Mouse (Mus musculus) midbrain, embryonic 16.5 days (tissue): ENCODE measurements around the gene Mansc4. TPM values are rescaled to one million over a fixed set of nuclear protein-coding genes. Genes with fewer than 3 reads are reported as not detected.

Experiments
- ATAC-seq: fragments of 200-750 bp; cut with Nextera tagmentation; 2 replicates; pipeline ENCODE4 v1.8.0; 2017; ENCODE audit warnings: moderate TSS enrichment
- H3K27ac ChIP-seq: fragments of 300-500 bp; sonication (generic); 2 replicates; pipeline ENCODE4 v1.5.1; 2014; ENCODE audit warnings: mild to moderate bottlenecking, low read length, mixed read lengths
- H3K27me3 ChIP-seq: fragments of 300-500 bp; sonication (generic); 2 replicates; pipeline ENCODE4 v1.6.1; 2014; ENCODE audit warnings: low read depth, low read length, mixed read lengths; ENCODE audit not compliant: control insufficient read depth, insufficient read depth
- H3K36me3 ChIP-seq: fragments of 300-500 bp; sonication (generic); 2 replicates; pipeline ENCODE4 v1.6.1; 2014; ENCODE audit warnings: mild to moderate bottlenecking, low read length, moderate library complexity, mixed read lengths; ENCODE audit not compliant: control insufficient read depth, insufficient read depth
- H3K4me1 ChIP-seq: fragments of 300-500 bp; sonication (generic); 2 replicates; pipeline ENCODE4 v1.6.1; 2014; ENCODE audit warnings: mild to moderate bottlenecking, low read length, mixed read lengths; ENCODE audit not compliant: control insufficient read depth, insufficient read depth
- H3K4me2 ChIP-seq: fragments of 300-500 bp; sonication (generic); 2 replicates; pipeline ENCODE4 v1.6.1; 2014; ENCODE audit warnings: mild to moderate bottlenecking, low read length, mixed read lengths
- H3K4me3 ChIP-seq: fragments of 300-500 bp; sonication (generic); 2 replicates; pipeline ENCODE4 v1.5.1; 2014; ENCODE audit warnings: low read depth, mild to moderate bottlenecking, low read length, moderate library complexity, mixed read lengths
- H3K9ac ChIP-seq: fragments of 300-500 bp; sonication (generic); 2 replicates; pipeline ENCODE4 v1.6.1; 2014; ENCODE audit warnings: low read depth, low read length, mixed read lengths
- H3K9me3 ChIP-seq: fragments of 300-500 bp; sonication (generic); replicated peaks from 2 replicates; pipeline ENCODE4 v1.6.1; 2014; ENCODE audit warnings: mild to moderate bottlenecking, low read length, mixed read lengths; ENCODE audit not compliant: control insufficient read depth, poor library complexity, severe bottlenecking
- WGBS: fragments of 180-500 bp; shearing (Covaris S2); extraction: QIAGEN DNeasy Blood & Tissue Kit; methylation state at CpG from one replicate; pipeline ENCODE4 v1.1.7; 2014; 5-methylcytosine and 5-hydroxymethylcytosine counted together
- polyA plus RNA-seq: library from polyadenylated mRNA; unstranded; fragments of >200 nt; fragmentation: Nextera tagmentation; extraction: Ambion mirVana; gene quantifications from 2 replicates; pipeline ENCODE4 v1.2.1, GENCODE M21; 2015

Mansc4 gene
- polyA plus RNA-seq = 0.56 and 0.75 TPM in 2 replicates

DNA sequence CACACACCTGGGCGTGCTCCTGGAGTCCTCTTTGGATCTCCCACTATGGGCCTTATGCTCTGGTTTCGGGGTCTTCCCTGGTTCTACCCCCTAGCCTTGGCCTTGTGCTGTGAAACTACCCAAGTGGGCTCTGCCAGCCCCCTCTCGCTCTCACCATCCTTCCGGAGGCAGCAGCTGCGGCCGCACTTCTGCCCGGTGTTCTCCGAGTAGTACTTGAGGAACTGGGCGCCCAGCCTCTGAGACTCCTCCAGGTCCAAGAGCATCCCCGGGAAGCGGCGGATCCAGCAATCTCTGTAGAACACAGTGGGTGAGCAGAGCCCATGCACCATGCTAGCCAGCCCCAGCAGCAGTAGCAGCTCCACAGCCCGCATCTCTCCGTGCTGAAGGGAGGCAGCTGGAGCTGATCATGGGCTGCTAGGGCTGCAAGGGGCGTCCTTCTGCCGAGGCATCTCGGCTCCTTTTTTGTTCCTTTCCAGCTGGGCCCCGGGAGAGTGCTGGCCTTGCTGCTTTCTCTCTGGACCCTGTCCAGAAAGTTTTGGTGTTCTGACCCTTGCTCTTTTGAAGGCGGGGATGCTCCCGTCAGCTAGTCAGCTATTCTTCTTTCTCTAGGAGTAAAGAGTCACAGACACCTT, at the start of gene Mansc4:
Gene Mansc4 (minus strand): TSS at position 439 of the 632 bp plus-strand sequence.
- H3K27me3 ChIP-seq = no peaks in the 10 kb centered on the region
- no peak for ATAC-seq
- peaks cover 13% of the 10 kb centered on the region for H3K4me1 ChIP-seq
- H3K4me3 ChIP-seq = peak within 1 kb of the TSS; percentile 17
- H3K36me3 ChIP-seq = no peaks in the 10 kb centered on the region
- WGBS = 6% methylated on average over 20 of the region's 20 CpGs
- H3K4me2 ChIP-seq = peak within 1 kb of the TSS; percentile 57
- no peak within 1 kb of the TSS for H3K27ac ChIP-seq
- H3K9ac ChIP-seq = peak within 1 kb of the TSS; percentile 12; the same call in 1 of the 2 replicates
- no peaks in the 10 kb centered on the region for H3K9me3 ChIP-seq

DNA sequence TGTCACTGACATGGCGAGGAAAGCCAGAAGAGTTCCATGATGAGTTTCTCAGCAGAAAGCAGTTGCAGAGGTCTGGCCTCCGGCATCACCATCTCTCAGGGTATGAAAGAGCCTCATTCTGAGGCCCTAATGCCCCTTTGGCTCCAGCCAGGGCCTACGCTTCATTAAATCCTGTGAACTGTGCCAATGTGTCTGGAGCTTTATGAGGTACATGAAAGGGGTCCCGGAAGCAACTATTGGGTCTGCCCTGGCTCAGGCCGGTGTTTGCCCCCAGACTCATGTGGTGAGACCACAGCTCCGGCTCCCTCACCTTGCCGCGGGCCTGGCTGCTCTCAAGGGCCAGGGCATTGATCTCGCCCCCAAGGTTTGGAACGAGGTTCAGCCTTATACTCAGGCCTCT, 40.4 kb upstream of the Mansc4 start:
- no peak for ATAC-seq
- Histone ChIP-seq H3K9ac (no peak overlapping the region), H3K9me3 (no peaks in the 10 kb centered on the region), H3K27ac (no peak overlapping the region), H3K36me3 (no peaks in the 10 kb centered on the region), H3K4me3 (no peak overlapping the region), H3K4me1 (no peaks in the 10 kb centered on the region), H3K4me2 (no peak overlapping the region), H3K27me3 (no peaks in the 10 kb centered on the region)
- WGBS = 86% methylated on average over 10 of the region's 10 CpGs

DNA sequence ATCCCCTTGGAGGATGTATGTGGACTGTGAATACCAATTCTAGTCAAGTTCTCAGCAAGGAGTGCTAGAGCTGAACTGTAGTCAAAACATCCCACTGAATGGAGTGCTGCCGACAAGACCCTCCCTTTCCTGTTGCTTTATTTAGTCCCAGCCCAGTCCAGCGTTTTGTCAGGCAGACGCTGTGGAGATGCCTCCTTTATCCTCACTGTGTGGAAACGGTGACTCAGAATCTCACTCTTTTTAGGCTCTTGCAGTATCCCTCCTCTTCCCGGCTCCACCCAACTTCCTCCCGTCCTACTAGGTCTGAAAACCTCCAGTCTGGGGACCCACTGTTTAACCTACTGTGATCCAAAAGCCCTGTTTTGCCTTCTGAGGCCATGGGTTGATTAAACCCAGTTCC, 34.5 kb upstream of the Mansc4 start:
- 56% methylated on average over 6 of the region's 6 CpGs for WGBS
- no peak overlapping the region for H3K27ac ChIP-seq
- no peaks in the 10 kb centered on the region for H3K4me1 ChIP-seq
- no peak overlapping the region for H3K4me3 ChIP-seq
- ATAC-seq = no peak
- H3K9me3 ChIP-seq = no peaks in the 10 kb centered on the region
- no peaks in the 10 kb centered on the region for H3K36me3 ChIP-seq
- no peak overlapping the region for H3K4me2 ChIP-seq
- H3K27me3 ChIP-seq = no peaks in the 10 kb centered on the region
- H3K9ac ChIP-seq = no peak overlapping the region

DNA sequence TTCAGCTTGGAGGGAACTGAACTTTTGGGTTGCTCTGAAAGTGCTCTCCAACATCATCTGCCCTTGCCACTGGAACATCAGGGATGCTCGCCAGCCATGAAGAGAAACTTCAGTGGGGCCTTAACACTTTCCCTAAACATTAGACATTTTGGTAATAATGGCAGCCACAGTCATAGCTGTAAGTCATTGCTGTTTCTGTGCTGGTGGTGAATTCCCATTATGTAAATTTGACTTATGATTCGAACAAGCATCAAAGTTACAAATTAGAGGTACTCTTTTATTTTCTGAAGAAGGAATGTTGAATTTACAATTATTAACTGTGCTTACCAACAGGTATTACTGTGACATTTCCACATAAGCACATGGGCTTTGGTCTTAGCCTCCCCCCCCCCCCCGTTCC, 31.4 kb upstream of the Mansc4 start:
- 88% methylated on average over 3 of the region's 3 CpGs for WGBS
- H3K27me3 ChIP-seq = no peaks in the 10 kb centered on the region
- H3K9me3 ChIP-seq = no peaks in the 10 kb centered on the region
- ATAC-seq = no peak
- H3K4me1 ChIP-seq = no peaks in the 10 kb centered on the region
- H3K27ac ChIP-seq = no peak overlapping the region
- H3K36me3 ChIP-seq = no peaks in the 10 kb centered on the region
- no peak overlapping the region for H3K4me3 ChIP-seq
- no peak overlapping the region for H3K9ac ChIP-seq
- no peak overlapping the region for H3K4me2 ChIP-seq

- WGBS = 97% methylated on average over 7 of the region's 7 CpGs
- H3K9me3 ChIP-seq = no peaks in the 10 kb centered on the region
- ATAC-seq = no peak
Observed at GRCm38 (mm10) chr6:147117764-147118163, 30.9 kb upstream of the Mansc4 start.

DNA sequence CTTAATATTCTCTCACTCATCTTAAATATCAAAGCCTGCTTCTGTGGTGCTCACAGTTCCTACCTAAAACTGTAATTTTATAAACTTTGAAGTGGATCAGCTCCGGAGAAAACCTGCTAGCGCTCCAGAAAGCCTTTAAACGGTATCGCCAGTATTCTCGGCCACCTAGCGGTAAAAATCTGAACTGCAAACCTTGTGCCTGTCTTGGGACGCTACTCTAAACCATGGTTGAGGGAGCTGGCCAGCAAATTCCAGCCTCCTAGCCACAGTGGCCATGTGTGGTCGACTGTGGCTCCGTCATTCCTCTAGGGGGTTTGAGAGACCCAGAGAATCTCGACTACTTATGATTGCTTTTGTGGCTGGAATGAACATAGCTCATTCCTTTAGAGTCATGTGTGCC, 29.7 kb upstream of the Mansc4 start:
- Histone ChIP-seq H3K9ac (no peak overlapping the region), H3K9me3 (no peaks in the 10 kb centered on the region), H3K27me3 (no peaks in the 10 kb centered on the region), H3K4me1 (no peaks in the 10 kb centered on the region), H3K4me3 (no peak overlapping the region), H3K27ac (no peak overlapping the region), H3K4me2 (no peak overlapping the region), H3K36me3 (no peaks in the 10 kb centered on the region; the same call in 1 of the 2 replicates)
- 9% methylated on average over 10 of the region's 10 CpGs for WGBS
- ATAC-seq = peak; percentile 76

More at GRCm38 (mm10) chr6:147117764-147118163, 30.9 kb upstream of the Mansc4 start:
- Histone ChIP-seq H3K27me3 (no peaks in the 10 kb centered on the region), H3K36me3 (no peaks in the 10 kb centered on the region), H3K4me2 (no peak overlapping the region), H3K4me1 (no peaks in the 10 kb centered on the region), H3K9ac (no peak overlapping the region), H3K4me3 (no peak overlapping the region), H3K27ac (no peak overlapping the region)

DNA sequence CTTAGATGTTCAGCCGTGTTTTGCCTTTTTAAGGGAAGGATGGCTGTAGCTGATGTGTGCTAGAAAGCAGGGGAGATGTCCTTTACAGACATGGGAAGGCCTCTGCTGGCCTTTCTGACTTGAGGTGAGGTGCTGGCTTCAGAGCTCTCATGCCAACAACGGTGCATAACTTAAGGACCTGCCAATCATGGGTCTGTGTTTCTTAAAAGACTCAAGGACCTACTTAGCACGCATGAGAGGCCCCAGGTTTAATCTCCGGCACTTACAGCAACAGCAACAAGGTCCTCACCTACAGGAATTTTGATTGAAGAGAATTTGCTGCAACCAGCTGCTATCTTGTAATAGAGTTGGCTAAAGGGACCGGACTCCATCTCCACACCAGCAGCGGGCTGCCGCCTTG, 22.5 kb upstream of the Mansc4 start:
- Histone ChIP-seq H3K36me3 (peaks cover 33% of the 10 kb centered on the region), H3K9ac (no peak overlapping the region), H3K9me3 (no peaks in the 10 kb centered on the region), H3K4me3 (no peak overlapping the region), H3K4me2 (no peak overlapping the region), H3K4me1 (no peaks in the 10 kb centered on the region), H3K27me3 (no peaks in the 10 kb centered on the region), H3K27ac (no peak overlapping the region)
- 82% methylated on average over 7 of the region's 7 CpGs for WGBS
- ATAC-seq = no peak

DNA sequence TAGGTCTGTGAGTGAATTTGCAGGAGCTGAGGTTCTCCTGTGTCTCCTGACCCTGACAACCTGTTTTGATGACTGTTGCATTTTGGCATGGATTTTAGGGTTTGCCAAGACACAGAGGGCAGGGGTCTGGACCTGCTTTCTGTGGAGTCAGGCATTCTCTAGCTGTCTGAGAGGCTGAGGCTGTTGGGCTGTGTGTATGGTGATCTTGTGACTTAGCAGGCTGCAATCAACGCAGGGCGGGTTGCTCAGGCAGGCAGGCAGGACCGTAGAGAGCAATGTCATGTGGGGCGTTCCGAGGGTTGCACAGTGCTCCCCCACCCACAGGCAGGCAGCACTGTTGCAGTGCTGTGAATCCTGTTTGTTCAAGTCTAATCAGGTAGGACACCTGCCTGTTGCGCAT, 19.9 kb upstream of the Mansc4 start:
- H3K4me3 ChIP-seq = no peak overlapping the region
- H3K9me3 ChIP-seq = no peaks in the 10 kb centered on the region
- H3K36me3 ChIP-seq = peaks cover 41% of the 10 kb centered on the region
- no peaks in the 10 kb centered on the region for H3K4me1 ChIP-seq
- H3K27ac ChIP-seq = no peak overlapping the region
- 95% methylated on average over 6 of the region's 6 CpGs for WGBS
- ATAC-seq = no peak
- H3K4me2 ChIP-seq = no peak overlapping the region
- no peak overlapping the region for H3K9ac ChIP-seq
- H3K27me3 ChIP-seq = no peaks in the 10 kb centered on the region

- Histone ChIP-seq H3K4me3 (no peak overlapping the region), H3K36me3 (peaks cover 39% of the 10 kb centered on the region), H3K27ac (no peak overlapping the region), H3K9me3 (no peaks in the 10 kb centered on the region), H3K27me3 (no peaks in the 10 kb centered on the region), H3K4me1 (no peaks in the 10 kb centered on the region), H3K4me2 (no peak overlapping the region), H3K9ac (no peak overlapping the region)
- ATAC-seq = no peak
- WGBS = 100% methylated on average over 1 of the region's 1 CpGs
Observed at GRCm38 (mm10) chr6:147105529-147105928, 18.7 kb upstream of the Mansc4 start.
